Mouse (Mus musculus): ENCODE results near the gene Slit2. TPM values are rescaled to one million over a fixed set of nuclear protein-coding genes. Genes with fewer than 3 reads are reported as not detected.

Slit2 gene
- polyA plus RNA-seq (2016; fragmentation: Nextera tagmentation; extraction: Ambion mirVana): 1.3 and 2.2 TPM in 2 replicates

DNA sequence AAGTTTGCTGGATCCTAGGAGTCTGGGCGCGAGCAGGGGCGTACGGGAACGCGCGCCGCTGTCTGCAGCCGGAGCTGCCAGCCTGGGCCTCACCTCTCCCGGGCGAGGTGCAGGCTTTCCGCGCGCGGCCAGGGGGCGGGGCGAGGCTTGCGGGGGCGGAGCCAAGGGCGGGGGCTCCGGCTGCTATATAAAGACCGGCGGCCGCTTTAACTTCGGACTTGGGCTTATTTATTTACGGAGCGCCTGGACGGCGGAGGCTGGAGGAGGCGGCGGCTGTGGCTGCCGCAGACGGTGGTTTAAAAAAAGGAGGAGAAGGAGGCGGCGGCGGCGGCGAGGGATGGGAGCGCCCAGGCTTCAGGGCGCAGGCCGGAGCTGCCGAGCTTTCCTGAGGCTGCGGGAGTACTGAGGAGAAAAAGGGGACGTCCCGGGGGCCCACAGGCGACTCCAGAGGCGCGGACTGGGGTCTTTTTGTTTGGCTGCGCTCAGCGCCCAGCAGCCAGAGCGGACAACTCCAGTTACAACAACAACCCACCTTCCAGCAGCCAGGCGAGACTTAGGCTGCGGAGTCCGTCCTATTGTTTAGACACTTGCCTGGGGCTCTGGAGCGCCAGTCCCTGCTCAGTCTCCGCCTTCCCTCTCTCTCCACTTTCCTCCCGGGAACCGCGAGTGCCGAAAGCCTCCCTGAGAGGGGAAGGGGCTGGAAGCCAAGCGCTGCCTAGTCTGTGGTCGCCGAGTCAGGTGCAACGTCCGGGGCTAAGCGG lies at the start of gene Slit2:
TSS of gene Slit2 (plus strand) at position 198 of the 761 bp plus-strand sequence.
- ATAC-seq: peak; percentile 89
- WGBS (ENCODE audit: insufficient replicate concordance): under 1% methylated on average over 65 of the region's 66 CpGs

DNA sequence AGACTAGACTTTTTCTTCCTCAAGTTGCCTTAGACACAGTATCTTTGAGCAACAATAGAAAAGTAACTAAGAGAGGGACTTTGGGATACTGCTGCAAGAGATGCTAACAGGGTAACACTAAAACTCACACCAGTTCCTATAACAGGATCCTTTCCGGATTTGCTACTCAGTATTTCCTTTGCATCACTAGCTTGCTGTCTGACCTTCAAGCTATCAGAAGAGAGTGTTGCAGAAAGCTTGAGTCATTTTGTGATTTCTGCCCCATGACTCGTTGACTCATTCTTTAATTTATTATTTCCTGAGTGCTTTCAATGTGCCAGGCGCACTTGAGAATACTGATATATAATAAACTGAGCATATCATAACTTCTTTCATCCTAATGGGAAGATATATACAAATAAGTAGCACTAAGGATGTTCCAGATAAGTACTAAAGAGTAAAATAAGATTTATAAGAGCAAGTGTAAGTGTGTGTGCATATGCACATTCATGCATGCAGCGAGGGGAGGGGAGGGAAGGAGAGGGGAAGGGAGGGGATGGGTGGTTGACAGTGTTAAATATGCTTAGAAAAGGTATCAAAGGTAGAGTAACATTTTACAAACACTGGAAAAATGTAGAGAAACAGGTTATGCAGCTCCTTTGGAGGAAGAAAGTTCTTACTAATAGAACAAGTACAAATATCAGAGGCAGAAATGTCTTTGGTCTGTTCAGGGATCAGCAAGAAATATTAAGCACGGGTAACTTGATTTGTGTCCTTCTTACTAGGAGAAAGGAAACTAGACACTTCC lies 44.2 kb upstream of the Slit2 start:
- Histone ChIP-seq H3K4me3 (no peak overlapping the region), H3K27me3 (replicated peaks) (no peaks in the 10 kb centered on the region), H3K27ac (no peak overlapping the region), H3K36me3 (no peaks in the 10 kb centered on the region), H3K9me3 (replicated peaks) (no peaks in the 10 kb centered on the region), H3K4me1 (no peaks in the 10 kb centered on the region), H3K4me2 (no peak overlapping the region), H3K9ac (no peak overlapping the region)
- no peak for ATAC-seq
- 62% methylated on average over 5 of the region's 5 CpGs for WGBS (ENCODE audit: insufficient replicate concordance)

More for the DNA sequence above, at the start of gene Slit2:
- Histone ChIP-seq H3K27me3 (replicated peaks) (peaks cover 48% of the 10 kb centered on the region), H3K4me2 (peak within 1 kb of the TSS; percentile 84), H3K4me1 (peaks cover 15% of the 10 kb centered on the region), H3K27ac (no peak within 1 kb of the TSS), H3K4me3 (peak within 1 kb of the TSS; percentile 61), H3K9me3 (replicated peaks) (no peaks in the 10 kb centered on the region), H3K36me3 (no peaks in the 10 kb centered on the region), H3K9ac (peak within 1 kb of the TSS; percentile 68)

DNA sequence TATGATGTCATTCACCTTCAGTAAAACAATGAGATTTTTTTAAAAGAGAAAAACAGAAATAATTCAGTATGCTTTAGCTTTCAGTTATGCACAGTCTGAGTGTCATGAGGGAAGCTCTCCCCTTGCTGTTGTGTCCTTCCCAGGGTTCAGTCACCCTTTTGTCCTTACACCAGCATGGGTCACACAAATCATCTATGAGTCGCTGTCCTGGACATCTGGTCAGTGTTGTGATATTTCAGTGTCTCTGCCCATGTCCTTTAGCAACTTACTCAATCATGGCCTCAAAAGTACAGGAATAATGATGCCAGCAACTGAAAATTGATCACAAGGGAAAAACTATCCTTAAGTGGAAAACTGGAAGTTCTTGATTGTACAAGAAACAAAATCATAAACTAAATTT lies 26.5 kb upstream of the Slit2 start:
- Histone ChIP-seq H3K4me1 (no peaks in the 10 kb centered on the region), H3K27ac (no peak overlapping the region), H3K9ac (no peak overlapping the region), H3K27me3 (replicated peaks) (no peaks in the 10 kb centered on the region), H3K4me3 (no peak overlapping the region), H3K4me2 (no peak overlapping the region), H3K36me3 (no peaks in the 10 kb centered on the region), H3K9me3 (replicated peaks) (no peaks in the 10 kb centered on the region)
- WGBS (ENCODE audit: insufficient replicate concordance): 61% methylated on average over 1 of the region's 1 CpGs
- ATAC-seq: no peak

DNA sequence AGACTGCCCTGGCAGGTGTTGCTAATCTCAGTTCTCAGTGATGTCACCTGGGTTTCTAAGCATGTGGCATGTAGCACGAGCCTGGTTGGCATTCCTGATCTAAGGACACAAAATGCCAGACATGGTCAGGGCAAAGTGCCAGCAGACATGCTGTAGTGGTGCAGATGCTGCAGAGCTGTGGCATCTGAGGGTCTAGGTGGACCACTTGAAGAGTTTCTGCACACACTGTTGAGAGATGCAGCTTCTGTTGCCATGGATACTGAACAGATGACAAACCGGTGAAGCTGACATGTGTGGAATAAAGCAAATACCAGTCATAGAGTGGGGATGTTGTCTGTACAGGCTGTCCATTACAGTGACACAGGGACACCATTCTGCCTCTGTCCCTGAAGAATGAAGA lies 7.1 kb upstream of the Slit2 start:
- Histone ChIP-seq H3K9me3 (replicated peaks) (no peaks in the 10 kb centered on the region), H3K9ac (no peak overlapping the region), H3K27me3 (replicated peaks) (no peaks in the 10 kb centered on the region), H3K4me1 (no peaks in the 10 kb centered on the region), H3K4me3 (no peak overlapping the region), H3K4me2 (no peak overlapping the region), H3K36me3 (no peaks in the 10 kb centered on the region), H3K27ac (no peak overlapping the region)
- no peak for ATAC-seq
- 57% methylated on average over 2 of the region's 2 CpGs for WGBS (ENCODE audit: insufficient replicate concordance)

DNA sequence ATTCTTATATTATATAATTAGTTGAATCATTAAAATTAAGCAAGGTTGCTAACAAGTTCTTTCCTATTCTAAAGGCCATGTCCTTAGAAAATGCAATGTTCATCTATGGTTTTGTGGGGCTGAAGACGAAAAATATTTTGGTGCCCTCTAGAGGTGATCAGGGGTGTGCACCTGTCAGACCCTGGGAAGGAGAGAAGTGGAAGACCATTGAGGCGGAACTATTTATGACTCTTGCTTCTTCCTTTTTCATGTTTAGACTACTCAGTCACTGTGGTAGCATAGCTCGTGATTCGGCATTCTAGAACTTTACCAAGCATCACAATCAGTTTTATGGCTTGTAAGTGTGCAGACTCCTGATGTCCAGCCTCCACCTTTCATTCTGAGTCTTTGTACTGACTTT lies 3.6 kb upstream of the Slit2 start:
- Histone ChIP-seq H3K9me3 (replicated peaks) (no peaks in the 10 kb centered on the region), H3K4me2 (no peak overlapping the region), H3K4me1 (peaks cover 11% of the 10 kb centered on the region), H3K36me3 (no peaks in the 10 kb centered on the region), H3K4me3 (no peak overlapping the region), H3K27ac (no peak overlapping the region), H3K9ac (no peak overlapping the region), H3K27me3 (replicated peaks) (peaks cover 17% of the 10 kb centered on the region)
- WGBS (ENCODE audit: insufficient replicate concordance): 15% methylated on average over 4 of the region's 4 CpGs
- ATAC-seq: no peak

DNA sequence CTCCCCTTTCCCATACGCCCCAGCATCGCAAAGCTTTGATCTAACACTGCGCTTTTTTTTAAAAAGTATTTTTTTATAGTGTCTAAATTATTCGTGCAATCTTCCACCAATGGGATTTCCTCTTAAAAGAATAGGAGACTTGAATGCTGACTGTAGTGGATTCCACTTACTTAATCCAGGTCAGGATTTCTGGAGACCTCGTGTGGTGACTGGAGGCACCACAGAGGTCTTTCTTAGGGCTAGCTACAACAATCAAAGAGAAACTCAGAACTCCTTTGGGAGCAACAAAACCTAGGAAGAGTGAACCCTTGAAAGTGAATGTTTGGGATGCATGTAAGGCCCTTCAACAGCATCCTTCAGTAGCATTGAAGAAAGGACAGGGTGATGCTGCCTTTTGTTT lies 2.5 kb upstream of the Slit2 start:
- Histone ChIP-seq H3K4me3 (no peak overlapping the region), H3K9ac (no peak overlapping the region), H3K27ac (no peak overlapping the region), H3K9me3 (replicated peaks) (no peaks in the 10 kb centered on the region), H3K27me3 (replicated peaks) (peaks cover 28% of the 10 kb centered on the region), H3K4me2 (no peak overlapping the region), H3K4me1 (peaks cover 15% of the 10 kb centered on the region), H3K36me3 (no peaks in the 10 kb centered on the region)
- ATAC-seq: no peak
- 42% methylated on average over 5 of the region's 5 CpGs for WGBS (ENCODE audit: insufficient replicate concordance)

DNA sequence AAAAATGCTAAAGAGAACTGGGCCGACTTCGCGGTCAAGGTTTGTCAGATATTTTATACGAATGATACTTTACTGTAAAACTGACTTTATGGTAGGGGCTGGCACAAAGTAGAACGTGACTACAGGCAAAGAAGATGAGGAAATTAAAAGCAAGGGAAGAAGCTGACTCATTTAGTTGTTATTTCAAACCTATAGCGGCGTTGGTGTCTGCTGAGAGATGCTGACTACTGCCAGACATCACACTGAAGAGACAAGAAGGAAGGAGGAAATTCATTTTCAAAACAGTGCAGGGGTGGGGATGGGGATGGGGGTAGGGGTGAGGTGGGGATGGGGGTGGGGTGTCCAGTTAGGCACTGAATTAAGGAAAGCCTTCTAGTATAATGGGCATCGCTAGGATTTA lies 987 bp upstream of the Slit2 start:
- Histone ChIP-seq H3K9ac (no peak overlapping the region), H3K27me3 (replicated peaks) (peaks cover 43% of the 10 kb centered on the region), H3K36me3 (no peaks in the 10 kb centered on the region), H3K4me3 (peak overlapping the region; percentile 61; the same call in 1 of the 2 replicates), H3K4me1 (peaks cover 15% of the 10 kb centered on the region), H3K4me2 (peak overlapping the region; percentile 84), H3K27ac (no peak overlapping the region), H3K9me3 (replicated peaks) (no peaks in the 10 kb centered on the region)
- WGBS (ENCODE audit: insufficient replicate concordance): 57% methylated on average over 8 of the region's 8 CpGs
- no peak for ATAC-seq

DNA sequence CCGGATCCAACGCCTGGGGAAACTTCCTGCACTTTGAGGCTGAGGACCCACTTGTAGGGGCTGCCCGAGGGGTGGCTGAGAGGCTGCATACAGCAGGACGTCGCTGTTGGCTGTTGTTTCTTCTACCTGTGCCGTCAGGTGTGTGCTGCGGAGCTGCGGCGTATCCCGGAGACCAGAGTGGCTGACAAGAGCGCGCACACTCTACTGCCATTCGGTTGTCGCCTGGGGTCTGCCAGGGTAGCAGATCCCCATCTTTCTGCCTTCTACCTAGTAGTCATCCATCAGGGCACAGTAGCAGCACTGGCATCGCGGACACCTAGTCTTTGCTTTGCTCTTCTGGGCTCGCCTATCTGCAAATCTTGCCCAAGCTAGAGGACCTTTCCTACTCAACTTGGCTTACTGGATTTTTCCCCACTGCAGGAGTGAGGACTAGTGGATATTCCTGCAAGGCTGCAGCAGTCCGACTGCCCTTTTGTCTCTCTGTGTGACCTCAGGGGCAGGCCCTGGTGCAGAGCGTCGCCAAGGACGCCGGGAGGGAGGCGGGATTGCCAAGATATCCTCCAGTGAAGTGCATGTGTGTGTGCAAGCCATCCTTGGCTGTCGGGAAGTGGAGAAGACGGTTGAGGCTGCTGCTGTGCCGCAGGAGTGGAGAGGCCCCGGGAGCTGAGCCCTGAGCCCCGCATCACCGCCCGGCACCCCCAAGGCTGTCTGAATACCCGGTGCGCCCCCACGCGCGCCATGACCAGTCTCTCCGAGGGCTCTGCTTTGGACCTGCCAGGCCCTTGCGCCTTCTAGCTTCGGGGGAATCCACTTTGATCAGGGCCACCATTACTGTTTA lies 1.0 kb downstream of the Slit2 start:
- H3K27ac ChIP-seq: no peak overlapping the region
- ATAC-seq: no peak; the same call in 1 of the 2 replicates
- no peaks in the 10 kb centered on the region for H3K9me3 ChIP-seq (replicated peaks)
- peaks cover 51% of the 10 kb centered on the region for H3K27me3 ChIP-seq (replicated peaks)
- peak overlapping the region; percentile 61 for H3K4me3 ChIP-seq
- WGBS (ENCODE audit: insufficient replicate concordance): 2% methylated on average over 38 of the region's 38 CpGs
- H3K36me3 ChIP-seq: no peaks in the 10 kb centered on the region
- H3K4me2 ChIP-seq: peak overlapping the region; percentile 84
- peaks cover 15% of the 10 kb centered on the region for H3K4me1 ChIP-seq
- peak overlapping the region; percentile 68; the same call in 1 of the 2 replicates for H3K9ac ChIP-seq

DNA sequence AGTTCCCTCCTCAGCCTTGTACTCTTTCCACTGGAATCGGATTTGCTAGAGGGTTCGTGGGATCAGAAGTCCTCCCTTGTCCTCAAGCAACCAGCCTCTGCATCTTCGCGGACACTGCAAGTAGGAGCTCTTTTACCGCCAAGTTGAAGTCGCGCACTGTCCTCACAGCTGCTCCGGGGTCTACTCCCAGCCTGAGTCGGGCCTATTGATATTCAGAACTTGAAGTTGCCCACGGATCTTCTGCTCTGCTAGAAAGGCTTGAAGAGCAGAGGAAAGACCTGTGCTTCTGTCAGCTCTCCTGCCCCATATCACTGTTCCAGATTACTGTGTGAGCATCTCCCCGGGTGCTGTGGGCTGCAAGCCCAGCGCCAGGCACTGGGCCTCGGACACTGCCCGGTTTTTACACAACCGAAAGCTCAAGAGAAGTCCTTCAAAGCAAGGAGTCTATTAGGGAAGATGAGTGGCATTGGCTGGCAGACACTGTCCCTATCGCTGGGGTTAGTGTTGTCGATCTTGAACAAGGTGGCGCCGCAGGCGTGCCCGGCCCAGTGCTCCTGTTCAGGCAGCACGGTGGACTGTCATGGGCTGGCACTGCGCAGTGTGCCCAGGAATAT lies 1.8 kb downstream of the Slit2 start:
- H3K4me3 ChIP-seq: peak overlapping the region; percentile 61
- H3K27ac ChIP-seq: no peak overlapping the region
- H3K36me3 ChIP-seq: no peaks in the 10 kb centered on the region
- H3K9me3 ChIP-seq (replicated peaks): no peaks in the 10 kb centered on the region
- ATAC-seq: no peak
- WGBS (ENCODE audit: insufficient replicate concordance): 4% methylated on average over 23 of the region's 23 CpGs
- H3K9ac ChIP-seq: no peak overlapping the region
- H3K27me3 ChIP-seq (replicated peaks): peaks cover 52% of the 10 kb centered on the region
- peak overlapping the region; percentile 84 for H3K4me2 ChIP-seq
- H3K4me1 ChIP-seq: peaks cover 15% of the 10 kb centered on the region

DNA sequence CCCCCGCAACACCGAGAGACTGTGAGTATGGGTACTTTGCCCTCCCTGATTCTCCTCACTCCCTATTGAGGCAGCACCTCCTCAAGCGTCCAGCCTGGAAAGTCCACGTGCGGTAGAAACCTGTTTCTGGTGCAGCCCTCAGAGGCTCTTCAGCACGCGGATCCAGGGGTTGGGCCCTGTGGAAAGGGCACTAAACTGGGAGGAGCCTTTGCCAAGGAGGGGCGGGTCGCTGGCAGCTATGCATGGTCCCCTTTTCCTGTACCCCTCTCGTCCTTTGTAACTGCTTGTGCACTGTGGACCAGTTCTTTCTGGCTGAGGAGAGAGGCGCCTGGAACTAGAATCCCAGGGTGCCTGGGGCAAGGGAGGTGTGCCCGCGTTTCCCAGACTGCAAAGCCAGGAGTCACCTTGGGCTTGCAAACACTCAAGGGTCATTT lies 2.3 kb downstream of the Slit2 start:
- Histone ChIP-seq H3K27me3 (replicated peaks) (peaks cover 52% of the 10 kb centered on the region), H3K27ac (no peak overlapping the region), H3K4me2 (peak overlapping the region; percentile 84), H3K4me3 (peak overlapping the region; percentile 61), H3K9me3 (replicated peaks) (no peaks in the 10 kb centered on the region), H3K4me1 (peaks cover 15% of the 10 kb centered on the region), H3K36me3 (no peaks in the 10 kb centered on the region), H3K9ac (no peak overlapping the region)
- WGBS (ENCODE audit: insufficient replicate concordance): 3% methylated on average over 13 of the region's 13 CpGs
- no peak for ATAC-seq

DNA sequence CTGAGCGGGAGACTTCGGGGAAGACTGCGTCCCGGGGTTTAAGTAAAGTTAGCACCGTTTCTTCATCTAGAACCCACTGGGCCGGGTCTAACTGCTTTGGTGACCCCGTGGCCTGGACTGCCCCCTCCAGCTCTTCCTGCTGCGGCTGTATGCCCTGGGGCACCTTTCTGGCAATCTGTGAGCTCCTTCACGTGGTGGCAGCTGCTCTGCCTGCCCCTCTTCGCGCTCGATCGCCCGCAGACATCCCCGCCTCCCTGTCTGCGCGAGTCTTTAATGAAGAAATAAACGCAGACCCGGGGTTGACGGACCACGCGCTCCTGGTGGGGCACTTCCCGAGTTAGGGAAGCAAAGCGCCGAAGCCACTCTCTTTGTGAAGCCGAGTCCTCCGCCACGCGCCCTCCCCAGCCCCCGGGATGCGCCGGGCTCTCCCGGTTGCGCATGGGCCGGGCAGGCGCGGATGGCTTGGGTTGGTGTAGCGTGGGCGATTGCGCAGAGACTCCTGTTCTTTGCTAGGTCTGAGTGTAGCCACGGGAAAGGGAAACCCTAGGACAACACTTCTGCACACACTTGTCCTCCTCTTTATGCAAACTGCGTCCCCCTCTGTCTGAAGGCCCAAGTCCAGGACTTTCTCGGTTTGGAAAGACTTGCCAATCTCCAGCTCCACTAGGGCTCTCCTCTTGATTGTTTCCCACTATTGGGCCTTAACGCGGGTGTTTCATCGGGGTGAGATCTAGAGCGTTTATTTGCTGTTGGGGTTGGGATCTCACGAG lies 3.1 kb downstream of the Slit2 start:
- no peaks in the 10 kb centered on the region for H3K36me3 ChIP-seq
- WGBS (ENCODE audit: insufficient replicate concordance): 2% methylated on average over 48 of the region's 48 CpGs

More for the DNA sequence above, 3.1 kb downstream of the Slit2 start:
- Histone ChIP-seq H3K4me3 (peak overlapping the region; percentile 61), H3K27ac (no peak overlapping the region), H3K27me3 (replicated peaks) (peaks cover 52% of the 10 kb centered on the region), H3K4me1 (peaks cover 15% of the 10 kb centered on the region), H3K9ac (no peak overlapping the region), H3K9me3 (replicated peaks) (no peaks in the 10 kb centered on the region), H3K4me2 (peak overlapping the region; percentile 84)
- no peak for ATAC-seq
